Mouse (Mus musculus): ENCODE data around the gene Nphp3.

DNA sequence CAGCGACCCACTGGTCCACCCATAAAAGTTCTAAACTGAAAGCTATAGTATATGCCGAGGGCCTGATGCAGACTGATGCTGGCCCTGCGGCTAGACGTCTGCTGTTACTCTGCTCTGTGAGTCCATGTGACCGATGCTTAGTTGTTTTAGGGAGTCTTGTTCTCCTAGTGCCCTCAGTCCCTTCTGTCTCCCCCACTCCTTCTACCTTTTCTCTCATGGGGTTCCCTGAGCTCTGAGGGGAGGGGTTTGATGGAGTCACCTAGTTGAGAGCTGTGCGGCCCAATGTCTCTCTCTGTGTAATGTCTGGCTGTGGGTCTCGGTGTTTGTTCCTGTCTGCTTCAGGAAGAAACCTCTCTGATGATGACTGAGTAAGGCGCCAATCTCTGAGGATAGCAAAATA, 24.8 kb downstream of the Nphp3 start:
- TF ChIP-seq CTCF (IDR thresholded peaks at IDR 0.05; ENCODE audit: low read depth) = no peak
- TF ChIP-seq EP300 (IDR thresholded peaks at IDR 0.05; ENCODE audit: low read depth) = no peak
